Mouse (Mus musculus) large intestine, adult 2 months (tissue): Measurements from ENCODE around the gene Fam136a. TPM values are rescaled to one million over a fixed set of nuclear protein-coding genes. Genes with fewer than 3 reads are reported as not detected.

Experiments
- polyA plus RNA-seq: library from polyadenylated mRNA; depleted of rRNA; stranded (reverse); fragments of >200 nt; gene quantifications from 2 replicates; pipeline ENCODE4 v1.2.3, GENCODE M21; 2012; rRNA removed

Fam136a gene
- polyA plus RNA-seq, 1 experiment = 21.2 TPM

Other genes starting within 250 kb of the Fam136a start
- 7.2 and 11.4 TPM in 2 replicates for gene Tgfa, start 170.4 kb upstream of the Fam136a start, polyA plus RNA-seq
- 49.7 and 66.9 TPM in 2 replicates for gene Snrpg, start 5.7 kb downstream of the Fam136a start, polyA plus RNA-seq
- gene Pcyox1, start 31.5 kb downstream of the Fam136a start, polyA plus RNA-seq = 19.3 and 27.3 TPM in 2 replicates
- gene Tia1, start 38.6 kb downstream of the Fam136a start, polyA plus RNA-seq = 7.8 and 14.6 TPM in 2 replicates
- gene Gm44790, start 61.0 kb downstream of the Fam136a start, polyA plus RNA-seq = 3.2 and 6.3 TPM in 2 replicates
- 8.6 and 10.0 TPM in 2 replicates for gene C87436, start 72.7 kb downstream of the Fam136a start, polyA plus RNA-seq
- gene Pcbp1, start 160.7 kb downstream of the Fam136a start, polyA plus RNA-seq = 163 and 168 TPM in 2 replicates